Mouse (Mus musculus) heart, postnatal 36 days (tissue): ENCODE measurements at regions not wholly inside any gene's neighbourhood (a gene's known extent, or its start where the extent isn't known, plus 50 kb on each side); places are given as distances from the start of the nearest gene placed in this dataset.
"Not testable (repeated sequence)": the region's sequence is repeated elsewhere in the genome, so short reads cannot be mapped to it uniquely, and the experiment has no call there.

Experiments
- DNase-seq, 2 experiments: peaks; one replicate each; pipeline ENCODE4 v3.0.0; 2021 to 2022
- intact Hi-C: fragments of 180-260 bp; cut with DNase I; formaldehyde crosslinking; loops from one replicate; pipeline ENCODE4 v1.15.1; 2025

GRCm38 (mm10) chr10:11515144-11515543 lies 171.9 kb downstream of the Epm2a start:
- DNase-seq, result no peak

GRCm38 (mm10) chr10:11517122-11517521 lies 173.9 kb downstream of the Epm2a start:
- intact Hi-C loops, result no loop called here
- no peak for DNase-seq

More at GRCm38 (mm10) chr10:11515144-11515543, 171.9 kb downstream of the Epm2a start:
- intact Hi-C loops, result no loop called here

- intact Hi-C loops, result no loop called here
- DNase-seq, result no peak
These were observed 188.1 kb downstream of the Epm2a start for GRCm38 (mm10) chr10:11531343-11531742.

- intact Hi-C loops, DNase-seq: not testable (repeated sequence)
These were observed 212.2 kb downstream of the Epm2a start for GRCm38 (mm10) chr10:11555376-11555775.

- intact Hi-C loops, result no loop called here
- no peak for DNase-seq
These were observed 227.4 kb downstream of the Epm2a start for GRCm38 (mm10) chr10:11570523-11571055.

- DNase-seq, result no peak
- intact Hi-C loops, result no loop called here
These were observed 265.2 kb downstream of the Epm2a start for GRCm38 (mm10) chr10:11608451-11608850.

GRCm38 (mm10) chr10:11609092-11609491 lies 265.9 kb downstream of the Epm2a start:
- DNase-seq, intact Hi-C loops: not testable (repeated sequence)

GRCm38 (mm10) chr10:11648151-11648550 lies 304.9 kb downstream of the Epm2a start:
- intact Hi-C loops, result no loop called here
- DNase-seq, result no peak

- intact Hi-C loops, result no loop called here
- no peak for DNase-seq
These were observed 317.0 kb downstream of the Epm2a start for GRCm38 (mm10) chr10:11660056-11660770.

- DNase-seq, result no peak
- intact Hi-C loops, result no loop called here
These were observed 318.6 kb downstream of the Epm2a start for GRCm38 (mm10) chr10:11661660-11662250.

- intact Hi-C loops, result no loop called here
- DNase-seq, result no peak
These were observed 366.5 kb downstream of the Epm2a start for GRCm38 (mm10) chr10:11709742-11710141.

GRCm38 (mm10) chr10:11724775-11725174 lies 381.6 kb downstream of the Epm2a start:
- intact Hi-C loops, result no loop called here
- no peak for DNase-seq

- intact Hi-C loops, result no loop called here
- no peak for DNase-seq
These were observed 386.3 kb downstream of the Epm2a start for GRCm38 (mm10) chr10:11729536-11729935.

GRCm38 (mm10) chr10:11739574-11740368 lies 396.6 kb downstream of the Epm2a start:
- intact Hi-C loops, result no loop called here

GRCm38 (mm10) chr10:11745587-11745986 lies 402.4 kb downstream of the Epm2a start:
- intact Hi-C loops, result no loop called here

More at GRCm38 (mm10) chr10:11739574-11740368, 396.6 kb downstream of the Epm2a start:
- DNase-seq, result no peak

GRCm38 (mm10) chr10:11746959-11747358 lies 403.8 kb downstream of the Epm2a start:
- no peak for DNase-seq
- intact Hi-C loops, result no loop called here

More at GRCm38 (mm10) chr10:11745587-11745986, 402.4 kb downstream of the Epm2a start:
- no peak for DNase-seq

- intact Hi-C loops, result no loop called here
- no peak for DNase-seq
These were observed 412.0 kb downstream of the Epm2a start for GRCm38 (mm10) chr10:11755105-11755730.

GRCm38 (mm10) chr10:11777894-11778293 lies 434.7 kb downstream of the Epm2a start:
- no peak for DNase-seq
- intact Hi-C loops, result no loop called here

- intact Hi-C loops, result no loop called here
- no peak for DNase-seq
These were observed 437.1 kb downstream of the Epm2a start for GRCm38 (mm10) chr10:11780302-11780701.

GRCm38 (mm10) chr10:11787240-11787639 lies 444.0 kb downstream of the Epm2a start:
- intact Hi-C loops, result no loop called here
- DNase-seq, result no peak

GRCm38 (mm10) chr10:11799510-11799909 lies 456.3 kb downstream of the Epm2a start:
- DNase-seq, result no peak
- intact Hi-C loops, result no loop called here
